ENCODE assay signal across 8 mouse cellular contexts in the genomic region with DNA sequence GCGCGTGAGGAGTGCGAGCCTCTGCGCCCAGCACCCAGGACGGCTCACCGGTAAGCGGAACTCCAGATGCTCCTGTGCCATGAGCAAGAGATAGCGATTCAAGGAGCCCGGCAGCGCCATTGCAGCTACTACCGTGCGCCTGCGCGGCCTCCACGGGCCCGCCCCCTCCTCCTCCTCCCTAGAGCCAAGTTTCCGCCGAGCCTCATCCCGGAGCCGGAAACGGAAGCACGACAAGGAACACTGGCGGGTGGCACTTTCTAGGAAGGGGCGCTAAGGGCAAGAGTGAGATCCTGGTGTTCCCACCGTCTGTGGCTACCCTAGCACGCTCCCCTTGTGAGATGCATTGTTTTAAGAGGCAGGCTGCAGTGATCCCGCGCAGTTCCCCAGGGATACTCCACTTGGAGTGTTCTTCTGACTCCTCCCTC. TPM values are rescaled to one million over a fixed set of nuclear protein-coding genes. Genes with fewer than 3 reads are reported as not detected.
DNase-seq lines count a peak whose midpoint lies in the region; ATAC-seq and TF ChIP-seq lines count a peak whose summit lies in the region.

A gene (minus strand): TSS at position 208 of the 425 bp plus-strand sequence.

- peak; percentile 98 for ATAC-seq in forebrain, embryonic 13.5 days
- peak; percentile 98 for ATAC-seq in neural tube, embryonic 15.5 days (ENCODE audit: low FRiP score)

- peak within 1 kb of the TSS; percentile 90 for H3K4me3 ChIP-seq in E14TG2a.4 (replicated peaks; ENCODE audit: low read length)
- peak within 1 kb of the TSS; percentile 79 for H3K4me3 ChIP-seq in forebrain, embryonic 13.5 days
- H3K4me3 ChIP-seq in neural tube, embryonic 15.5 days (replicated peaks), result peak within 1 kb of the TSS; percentile 78

- no peaks in the 10 kb centered on the region for H3K9me3 ChIP-seq in E14TG2a.4 (ENCODE audit: low read length)
- H3K9me3 ChIP-seq in forebrain, embryonic 13.5 days (replicated peaks), result no peaks in the 10 kb centered on the region
- no peaks in the 10 kb centered on the region for H3K9me3 ChIP-seq in neural tube, embryonic 15.5 days (replicated peaks)

- peak; percentile 85 for DNase-seq in c-Kit-positive CD71-positive TER-119-positive erythroid progenitor cells, embryonic 14.5 days (ENCODE audit: low spot score)
- peak; percentile 94 for DNase-seq in heart, postnatal 10 days
- peak; percentile 91 for DNase-seq in layer of hippocampus, adult 11-12 months (ENCODE audit: low spot score)
- DNase-seq in lung, adult 18-20 months, result peak; percentile 90 to 94
- DNase-seq in testis, postnatal 14 days (ENCODE audit: low spot score), result peak; percentile 88

- peak within 1 kb of the TSS; percentile 82 for H3K27ac ChIP-seq in forebrain, embryonic 13.5 days
- H3K27ac ChIP-seq in neural tube, embryonic 15.5 days (replicated peaks), result peak within 1 kb of the TSS; percentile 85

- H3K36me3 ChIP-seq in E14TG2a.4 (ENCODE audit: insufficient read depth, low read length), result peaks cover 31% of the 10 kb centered on the region
- peaks cover 16% of the 10 kb centered on the region for H3K36me3 ChIP-seq in forebrain, embryonic 13.5 days (ENCODE audit: poor library complexity, severe bottlenecking)
- peaks cover 10% of the 10 kb centered on the region for H3K36me3 ChIP-seq in neural tube, embryonic 15.5 days

- H3K4me1 ChIP-seq in E14TG2a.4 (replicated peaks; ENCODE audit: low read depth, low read length), result peaks cover 25% of the 10 kb centered on the region
- H3K4me1 ChIP-seq in forebrain, embryonic 13.5 days, result peaks cover 12% of the 10 kb centered on the region
- peaks cover 24% of the 10 kb centered on the region for H3K4me1 ChIP-seq in neural tube, embryonic 15.5 days

- intact Hi-C loops in heart, postnatal 10 days (cut with DNase I), result loop anchor here (1.0 to 5.0 kb wide), 2 partner anchors 18 to 212 kb away; no protein-coding TSS in a partner anchor

- H3K27me3 ChIP-seq in E14TG2a.4 (ENCODE audit: insufficient read depth, low read length), result no peaks in the 10 kb centered on the region
- H3K27me3 ChIP-seq in forebrain, embryonic 13.5 days, result no peaks in the 10 kb centered on the region
- no peaks in the 10 kb centered on the region for H3K27me3 ChIP-seq in neural tube, embryonic 15.5 days (replicated peaks)

- TF ChIP-seq CTCF in E14TG2a.4 (conservative IDR thresholded peaks at IDR 0.05; ENCODE audit: low read length), result no peak

- under 1% methylated on average over 27 of the region's 28 CpGs for WGBS in forebrain, embryonic 13.5 days
- under 1% methylated on average over 28 of the region's 28 CpGs for WGBS in neural tube, embryonic 15.5 days

- H3K4me2 ChIP-seq in forebrain, embryonic 13.5 days, result peak within 1 kb of the TSS; percentile 76
- peak within 1 kb of the TSS; percentile 84 for H3K4me2 ChIP-seq in neural tube, embryonic 15.5 days

- peak within 1 kb of the TSS; percentile 80 for H3K9ac ChIP-seq in forebrain, embryonic 13.5 days
- peak within 1 kb of the TSS; percentile 78 for H3K9ac ChIP-seq in neural tube, embryonic 15.5 days (replicated peaks)

RNA-seq across cellular contexts. Expression of the gene that starts here (rescaled TPM):
- 31.1 and 31.6 TPM in 2 replicates for polyA plus RNA-seq in forebrain, embryonic 13.5 days (2015; fragmentation: Nextera tagmentation; extraction: Ambion mirVana)
- total RNA-seq in heart, postnatal 10 days (2021), result 1 to 10 TPM; 6.0 to 6.3 TPM
- 19.7 and 22.3 TPM in 2 replicates for polyA plus RNA-seq in neural tube, embryonic 15.5 days (2015; fragmentation: Nextera tagmentation; extraction: Ambion mirVana)

Comparison
In these comparisons a context has a peak if more than half of its experiments do, and no peak if none do; other contexts are left out.
1. Peak in every context shown above with its lines: DNase-seq, ATAC-seq, H3K4me3 ChIP-seq and H3K27ac ChIP-seq.